Mouse (Mus musculus): ENCODE measurements around the gene Gm10799. TPM values are rescaled to one million over a fixed set of nuclear protein-coding genes. Genes with fewer than 3 reads are reported as not detected.
"Not testable (repeated sequence)": the region's sequence is repeated elsewhere in the genome, so short reads cannot be mapped to it uniquely, and the experiment has no call there.

The Gm10799 gene
- polyA plus RNA-seq, 1 experiment: not detected

DNA sequence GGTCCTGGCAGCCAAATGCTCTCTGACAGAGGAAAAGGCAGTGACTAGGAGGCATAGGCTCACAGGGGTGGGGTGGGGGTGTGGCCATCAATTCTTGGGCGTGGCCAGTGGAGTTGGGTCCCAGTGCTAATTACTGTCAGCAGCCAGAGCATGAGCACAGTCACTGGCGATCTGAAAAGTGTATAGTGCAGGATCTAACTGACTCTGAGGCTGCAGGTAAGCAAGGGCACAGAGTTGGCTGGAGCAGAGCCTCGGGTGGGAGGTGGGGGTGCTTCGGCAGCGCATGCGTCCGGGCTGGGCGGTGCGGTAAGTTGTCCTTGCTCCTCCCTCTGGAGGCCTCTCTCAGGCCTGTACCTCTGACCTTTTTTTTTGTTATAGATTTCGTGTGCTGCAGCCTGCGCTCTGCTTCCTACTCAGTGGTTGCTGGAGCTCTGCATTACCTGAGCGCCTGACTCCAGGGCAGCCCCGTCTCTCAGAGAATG, 1.4 kb upstream of the Gm10799 start, which contains the start of gene Cd59b:
Gene Cd59b (plus strand): TSS at position 146 of the 482 bp plus-strand sequence.
- no peaks in the 10 kb centered on the region for H3K4me1 ChIP-seq (ENCODE audit: control insufficient read depth, insufficient read depth, low read length)
- 16% methylated on average over 13 of the region's 13 CpGs for WGBS
- peak within 1 kb of the TSS; percentile 82 for H3K4me3 ChIP-seq (replicated peaks; ENCODE audit: extremely low read depth, low read depth, low read length)
- DNase-seq: peak; percentile 46
- TF ChIP-seq POLR2A (IDR thresholded peaks at IDR 0.05; ENCODE audit: borderline replicate concordance, extremely low read depth, low read depth, low read length) (no peak), CTCF (IDR thresholded peaks at IDR 0.05; ENCODE audit: insufficient read depth, low read length) (no peak)

DNA sequence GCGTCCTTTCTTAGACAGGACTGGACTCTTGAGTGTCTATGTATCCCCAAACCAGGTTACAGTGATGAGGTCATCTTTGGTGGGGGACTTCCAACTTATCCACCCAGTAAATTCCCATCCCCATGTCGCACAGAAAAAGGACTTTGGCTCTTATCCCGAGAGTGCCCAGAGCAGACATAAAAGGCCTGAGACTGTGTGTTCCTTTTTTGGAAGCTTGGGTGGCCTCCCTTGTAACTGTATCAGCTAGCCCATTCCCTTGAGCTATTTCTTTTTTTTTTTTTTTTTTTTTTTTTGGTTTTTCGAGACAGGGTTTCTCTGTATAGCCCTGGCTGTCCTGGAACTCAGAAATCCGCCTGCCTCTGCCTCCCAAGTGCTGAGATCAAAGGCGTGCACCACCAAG, 2.8 kb downstream of the Gm10799 start, which contains the start of gene Gm10912:
Gene Gm10912 (plus strand): TSS at position 301 of the 400 bp plus-strand sequence.
- not testable (repeated sequence) for H3K4me3 ChIP-seq (replicated peaks; ENCODE audit: extremely low read depth, low read depth, low read length); H3K4me1 ChIP-seq (ENCODE audit: control insufficient read depth, insufficient read depth, low read length); DNase-seq
- 82% methylated on average over 6 of the region's 6 CpGs for WGBS

DNA sequence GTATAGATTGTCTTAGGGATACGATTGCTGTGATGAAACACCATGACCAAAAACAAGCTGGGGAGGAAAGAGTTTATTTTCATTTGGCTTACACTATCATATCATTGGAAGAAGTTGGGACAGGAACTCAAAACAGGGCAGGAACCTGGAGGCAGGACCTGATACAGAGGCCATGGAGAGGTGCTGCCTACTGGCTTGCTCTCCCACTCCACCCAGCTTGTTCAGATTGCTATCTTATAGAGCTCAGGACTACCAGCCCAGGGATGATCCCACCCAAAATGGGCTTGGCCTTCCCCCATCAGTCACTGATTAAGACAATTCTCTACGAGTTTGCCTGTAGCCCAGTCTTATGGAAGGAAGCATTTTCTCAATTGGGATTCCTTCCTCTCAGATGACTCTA, 4.2 kb downstream of the Gm10799 start:
- TF ChIP-seq POLR2A (IDR thresholded peaks at IDR 0.05; ENCODE audit: borderline replicate concordance, extremely low read depth, low read depth, low read length) (no peak), CTCF (IDR thresholded peaks at IDR 0.05; ENCODE audit: insufficient read depth, low read length) (no peak)
- 70% methylated on average over 2 of the region's 2 CpGs for WGBS
- no peaks in the 10 kb centered on the region for H3K4me1 ChIP-seq (ENCODE audit: control insufficient read depth, insufficient read depth, low read length)
- DNase-seq: no peak
- no peak overlapping the region for H3K4me3 ChIP-seq (replicated peaks; ENCODE audit: extremely low read depth, low read depth, low read length)

DNA sequence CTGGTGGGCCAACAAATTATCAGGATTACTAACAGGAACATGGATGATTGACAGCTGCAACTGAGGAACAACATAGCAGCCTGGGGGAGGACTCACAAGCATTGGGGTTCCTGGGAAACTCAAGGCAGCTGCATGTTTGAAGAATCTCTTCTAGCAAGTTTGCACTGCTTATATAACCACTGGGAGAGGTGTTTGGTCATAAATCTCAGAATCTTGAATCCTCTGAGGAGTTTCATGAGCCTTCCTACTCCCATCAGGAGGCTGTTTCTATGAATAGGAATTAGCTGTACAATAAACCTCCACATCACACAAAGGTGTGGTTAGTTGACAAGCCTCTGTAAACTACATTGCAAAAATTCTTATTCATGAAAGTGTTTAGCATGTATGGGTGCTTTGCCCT, 5.7 kb downstream of the Gm10799 start:
- Histone ChIP-seq H3K4me3 (replicated peaks; ENCODE audit: extremely low read depth, low read depth, low read length) (no peak overlapping the region), H3K4me1 (ENCODE audit: control insufficient read depth, insufficient read depth, low read length) (no peaks in the 10 kb centered on the region)
- TF ChIP-seq POLR2A (IDR thresholded peaks at IDR 0.05; ENCODE audit: borderline replicate concordance, extremely low read depth, low read depth, low read length) (no peak), CTCF (IDR thresholded peaks at IDR 0.05; ENCODE audit: insufficient read depth, low read length) (no peak)
- no peak for DNase-seq

DNA sequence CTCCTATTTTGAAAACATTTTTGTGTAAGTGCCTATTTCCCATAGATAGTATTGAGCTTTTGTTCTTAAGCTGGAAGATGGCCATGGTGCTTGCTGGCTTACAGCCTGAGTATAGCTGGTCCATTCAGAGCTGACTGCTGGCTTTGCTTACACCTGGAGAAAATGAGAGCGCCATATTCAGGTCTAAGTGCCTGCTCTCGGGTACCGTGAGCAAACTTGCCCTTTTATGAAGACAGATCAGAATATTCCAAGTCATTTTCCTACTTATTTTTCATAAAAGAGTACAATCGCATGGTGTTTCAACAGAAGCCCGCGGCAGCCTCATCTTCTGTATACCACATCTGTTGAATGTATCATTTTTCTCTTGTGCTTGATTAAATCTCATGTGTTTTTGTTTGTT, 7.4 kb downstream of the Gm10799 start:
- DNase-seq: no peak
- H3K4me3 ChIP-seq (replicated peaks; ENCODE audit: extremely low read depth, low read depth, low read length): no peak overlapping the region
- TF ChIP-seq CTCF (IDR thresholded peaks at IDR 0.05; ENCODE audit: insufficient read depth, low read length): no peak
- TF ChIP-seq POLR2A (IDR thresholded peaks at IDR 0.05; ENCODE audit: borderline replicate concordance, extremely low read depth, low read depth, low read length): no peak
- WGBS: 96% methylated on average over 6 of the region's 6 CpGs
- no peaks in the 10 kb centered on the region for H3K4me1 ChIP-seq (ENCODE audit: control insufficient read depth, insufficient read depth, low read length)

DNA sequence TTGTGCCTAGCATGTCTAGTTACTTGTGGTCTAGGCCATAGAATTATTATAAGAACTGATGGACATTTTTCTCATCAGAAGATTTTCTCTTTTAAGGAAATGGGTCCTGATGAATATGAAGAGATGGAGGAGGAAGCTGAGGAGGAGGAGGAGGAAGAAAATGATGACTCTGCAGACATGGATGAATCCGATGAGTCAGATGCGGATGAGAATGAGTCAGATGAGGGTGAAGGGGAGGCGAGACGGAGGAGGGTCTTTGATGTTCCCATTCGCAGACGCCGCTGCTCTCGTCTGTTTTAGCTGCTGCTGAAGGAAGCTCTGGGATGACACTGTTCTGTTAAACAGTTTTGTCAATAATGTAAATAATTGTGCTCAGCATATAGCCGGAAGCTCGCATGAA, 8.6 kb downstream of the Gm10799 start:
- no peak overlapping the region for H3K4me3 ChIP-seq (replicated peaks; ENCODE audit: extremely low read depth, low read depth, low read length)
- WGBS: 62% methylated on average over 10 of the region's 10 CpGs
- DNase-seq: no peak
- no peaks in the 10 kb centered on the region for H3K4me1 ChIP-seq (ENCODE audit: control insufficient read depth, insufficient read depth, low read length)
- TF ChIP-seq CTCF (IDR thresholded peaks at IDR 0.05; ENCODE audit: insufficient read depth, low read length): no peak
- TF ChIP-seq POLR2A (IDR thresholded peaks at IDR 0.05; ENCODE audit: borderline replicate concordance, extremely low read depth, low read depth, low read length): no peak

DNA sequence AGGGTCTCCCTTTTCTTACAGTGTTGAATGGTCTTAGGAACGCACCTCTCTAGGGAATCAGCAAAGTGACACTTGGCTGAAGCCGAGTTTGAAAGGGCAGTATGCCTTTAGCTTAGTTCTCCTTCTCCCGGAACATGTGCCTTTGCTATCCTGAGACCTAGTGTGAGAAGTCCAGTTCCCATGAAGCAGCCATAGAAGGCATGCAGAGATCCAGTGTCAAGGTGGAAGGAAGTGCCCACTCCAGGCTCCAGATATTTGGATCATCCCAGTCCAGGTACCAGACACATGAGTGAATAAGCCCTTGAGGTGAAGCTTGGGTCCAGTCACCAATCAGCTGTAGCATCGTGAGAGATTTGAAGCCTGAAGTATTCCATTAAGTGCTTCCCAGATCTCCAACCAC, 9.4 kb downstream of the Gm10799 start:
- Histone ChIP-seq H3K4me1 (ENCODE audit: control insufficient read depth, insufficient read depth, low read length) (no peaks in the 10 kb centered on the region), H3K4me3 (replicated peaks; ENCODE audit: extremely low read depth, low read depth, low read length) (no peak overlapping the region)
- no peak for DNase-seq
- TF ChIP-seq POLR2A (IDR thresholded peaks at IDR 0.05; ENCODE audit: borderline replicate concordance, extremely low read depth, low read depth, low read length) (no peak), CTCF (IDR thresholded peaks at IDR 0.05; ENCODE audit: insufficient read depth, low read length) (no peak)
- WGBS: 82% methylated on average over 4 of the region's 4 CpGs

DNA sequence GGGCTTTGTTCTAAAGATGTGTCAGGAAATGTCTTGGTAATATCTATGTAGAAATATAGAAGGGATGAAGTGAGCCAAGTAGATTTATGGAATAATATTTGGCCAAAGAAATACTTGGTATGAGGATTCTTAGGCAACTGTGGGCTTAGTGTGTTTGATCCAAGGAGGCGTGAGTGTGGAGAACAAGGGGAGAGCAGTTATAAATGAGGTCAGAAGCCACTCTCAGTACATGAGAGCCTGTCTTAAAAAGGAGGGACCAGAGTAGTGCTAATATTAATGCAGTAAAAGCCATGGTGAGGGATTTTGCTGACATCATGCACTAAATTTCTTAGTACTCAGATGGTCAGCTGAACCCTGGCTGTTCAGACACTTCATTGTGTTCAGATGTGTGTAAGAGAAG, 10.0 kb downstream of the Gm10799 start:
- Histone ChIP-seq H3K4me1 (ENCODE audit: control insufficient read depth, insufficient read depth, low read length) (no peaks in the 10 kb centered on the region), H3K4me3 (replicated peaks; ENCODE audit: extremely low read depth, low read depth, low read length) (no peak overlapping the region)
- 64% methylated on average over 1 of the region's 1 CpGs for WGBS
- DNase-seq: no peak
- TF ChIP-seq POLR2A (IDR thresholded peaks at IDR 0.05; ENCODE audit: borderline replicate concordance, extremely low read depth, low read depth, low read length) (no peak), CTCF (IDR thresholded peaks at IDR 0.05; ENCODE audit: insufficient read depth, low read length) (no peak)

DNA sequence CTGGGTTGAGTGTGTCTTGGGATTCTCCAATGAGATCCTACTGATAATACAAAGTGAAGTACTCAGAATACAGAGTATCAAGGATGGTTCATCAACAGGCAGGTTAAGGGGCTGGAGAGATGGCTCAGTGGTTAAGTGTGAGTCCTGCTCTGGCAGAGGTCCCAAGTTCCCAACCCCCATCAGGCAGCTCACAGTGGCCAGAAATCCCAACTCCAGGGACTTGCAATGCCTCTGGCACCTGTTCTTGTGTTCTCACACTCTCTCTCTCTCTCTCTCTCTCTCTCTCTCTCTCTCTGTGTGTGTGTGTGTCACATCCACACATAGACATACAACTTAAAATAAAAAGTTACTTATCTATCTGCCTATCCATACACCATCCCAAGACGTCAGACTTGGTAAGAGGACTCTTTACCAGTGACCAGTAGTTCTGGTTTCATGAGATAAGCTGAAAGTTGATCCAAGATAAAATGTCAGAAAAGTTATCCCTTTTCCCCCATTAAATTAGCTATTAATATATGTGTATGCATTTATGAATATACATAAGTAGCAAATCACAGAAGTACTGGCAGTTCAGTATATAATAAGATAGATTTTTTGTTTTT, 23.8 kb downstream of the Gm10799 start:
- H3K4me1 ChIP-seq (ENCODE audit: control insufficient read depth, insufficient read depth, low read length): peaks cover 7% of the 10 kb centered on the region
- WGBS: 53% methylated on average over 1 of the region's 1 CpGs
- no peak for DNase-seq
- no peak for TF ChIP-seq CTCF (IDR thresholded peaks at IDR 0.05; ENCODE audit: insufficient read depth, low read length)
- TF ChIP-seq POLR2A (IDR thresholded peaks at IDR 0.05; ENCODE audit: borderline replicate concordance, extremely low read depth, low read depth, low read length): no peak
- H3K4me3 ChIP-seq (replicated peaks; ENCODE audit: extremely low read depth, low read depth, low read length): no peak overlapping the region

DNA sequence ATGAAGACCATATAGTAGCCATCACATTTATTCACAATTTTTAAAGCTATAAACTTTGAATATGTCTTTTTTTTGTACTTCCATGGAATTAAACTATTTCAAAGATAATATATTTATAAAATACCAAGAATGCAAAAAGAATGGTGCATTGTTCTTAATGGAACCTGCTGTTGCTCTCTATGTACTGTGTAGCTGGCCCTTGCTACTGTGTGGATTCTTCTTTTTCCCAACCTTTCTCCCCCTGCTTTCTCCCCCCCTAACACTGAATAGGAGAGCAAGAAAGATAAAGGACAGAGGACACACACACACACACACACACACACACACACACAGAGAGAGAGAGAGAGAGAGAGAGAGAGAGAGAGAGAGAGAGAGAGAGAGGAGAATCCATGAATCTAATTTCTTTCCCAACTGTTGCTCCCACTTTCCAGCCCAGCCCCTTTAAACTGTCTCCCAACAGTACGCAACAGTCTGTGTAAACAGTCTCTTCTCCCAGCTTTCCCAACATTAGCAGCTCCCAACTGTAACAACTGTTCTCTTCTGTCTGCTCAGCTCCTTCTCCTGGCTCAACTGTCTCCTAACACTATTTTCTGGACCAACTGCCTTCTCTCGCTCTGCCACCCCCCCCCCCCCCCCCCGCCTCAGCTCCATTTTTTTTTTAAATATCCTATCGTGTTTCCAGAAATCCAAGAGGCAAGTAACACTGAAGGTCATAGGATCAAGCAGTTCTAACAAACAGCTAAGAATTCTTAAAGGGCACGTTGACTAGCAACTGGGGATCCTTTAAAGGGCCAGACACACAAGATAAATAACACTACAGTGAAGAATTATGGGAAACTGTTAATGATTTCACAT, 24.5 kb downstream of the Gm10799 start:
- 39% methylated on average over 5 of the region's 5 CpGs for WGBS
- H3K4me1 ChIP-seq (ENCODE audit: control insufficient read depth, insufficient read depth, low read length): peaks cover 7% of the 10 kb centered on the region
- no peak for DNase-seq
- H3K4me3 ChIP-seq (replicated peaks; ENCODE audit: extremely low read depth, low read depth, low read length): no peak overlapping the region
- TF ChIP-seq POLR2A (IDR thresholded peaks at IDR 0.05; ENCODE audit: borderline replicate concordance, extremely low read depth, low read depth, low read length): no peak
- no peak for TF ChIP-seq CTCF (IDR thresholded peaks at IDR 0.05; ENCODE audit: insufficient read depth, low read length)
